In genomic region chr11:120987608-120988007, GRCm38 (mm10) we compare ENCODE assay signal across 14 mouse cellular contexts. TPM values are rescaled to one million over a fixed set of nuclear protein-coding genes. Genes with fewer than 3 reads are reported as not detected.
DNase-seq lines count a peak whose midpoint lies in the region; ATAC-seq and TF ChIP-seq lines count a peak whose summit lies in the region.
"Had no signal": no experiment of that assay in that cellular context is flagged by ENCODE, and none has a peak within 500 bp of the region (broad histone marks: within the 10 kb centered on the region; RNA-seq: fewer than 3 reads in every experiment).

No protein-coding gene starts in this region.

- H3K36me3 ChIP-seq in embryonic facial prominence, embryonic 13.5 days, result peaks cover 50% of the 10 kb centered on the region
- H3K36me3 ChIP-seq in embryonic facial prominence, embryonic 10.5 days (replicated peaks), result peaks cover 63% of the 10 kb centered on the region
- H3K36me3 ChIP-seq in hindbrain, postnatal 0 days (ENCODE audit: insufficient read depth, low read length), result peaks cover 7% of the 10 kb centered on the region; the same call in 1 of the 2 replicates
- H3K36me3 ChIP-seq in hindbrain, embryonic 12.5 days, result peaks cover 26% of the 10 kb centered on the region
- peaks cover 7% of the 10 kb centered on the region for H3K36me3 ChIP-seq in lung, postnatal 0 days (ENCODE audit: insufficient read depth, low read length)

- H3K4me3 ChIP-seq in embryonic facial prominence, embryonic 13.5 days, result 0 out of 2 replicates have a peak overlapping the region, but pooled peaks have one; percentile 96
- H3K4me3 ChIP-seq in embryonic facial prominence, embryonic 10.5 days, result no peak overlapping the region
- no peak overlapping the region for H3K4me3 ChIP-seq in hindbrain, postnatal 0 days (ENCODE audit: low read length)
- H3K4me3 ChIP-seq in hindbrain, embryonic 12.5 days, result no peak overlapping the region
- H3K4me3 ChIP-seq in lung, postnatal 0 days (ENCODE audit: low read depth, low read length), result no peak overlapping the region
- H3K4me3 ChIP-seq: limb, embryonic 15.5 days had no signal

- H3K9ac ChIP-seq in embryonic facial prominence, embryonic 13.5 days, result 0 out of 2 replicates have a peak overlapping the region, but pooled peaks have one; percentile 51
- H3K9ac ChIP-seq in hindbrain, postnatal 0 days (replicated peaks; ENCODE audit: low read length), result no peak overlapping the region
- H3K9ac ChIP-seq in hindbrain, embryonic 12.5 days, result no peak overlapping the region
- no peak overlapping the region for H3K9ac ChIP-seq in lung, postnatal 0 days (replicated peaks; ENCODE audit: low read depth)
- H3K9ac ChIP-seq: limb, embryonic 15.5 days had no signal

- TF ChIP-seq CTCF in hindbrain, postnatal 0 days (IDR thresholded peaks at IDR 0.05; ENCODE audit: low read depth), result peak; percentile 24
- peak; percentile 23 for TF ChIP-seq CTCF in lung, postnatal 0 days (IDR thresholded peaks at IDR 0.05)

- WGBS in embryonic facial prominence, embryonic 13.5 days, result 89% methylated on average over 3 of the region's 3 CpGs
- WGBS in embryonic facial prominence, embryonic 10.5 days, result 88% methylated on average over 3 of the region's 3 CpGs
- 81% methylated on average over 3 of the region's 3 CpGs for WGBS in hindbrain, postnatal 0 days
- 84% methylated on average over 3 of the region's 3 CpGs for whole genome bisulfite sequencing in hindbrain, embryonic 12.5 days
- WGBS in lung, postnatal 0 days, result 68% methylated on average over 3 of the region's 3 CpGs

- H3K27ac ChIP-seq in embryonic facial prominence, embryonic 13.5 days, result no peak overlapping the region
- no peak overlapping the region for H3K27ac ChIP-seq in embryonic facial prominence, embryonic 10.5 days (replicated peaks)
- no peak overlapping the region for H3K27ac ChIP-seq in hindbrain, postnatal 0 days
- H3K27ac ChIP-seq in hindbrain, embryonic 12.5 days, result no peak overlapping the region
- H3K27ac ChIP-seq in lung, postnatal 0 days (ENCODE audit: low read length), result no peak overlapping the region
- H3K27ac ChIP-seq: limb, embryonic 15.5 days had no signal

- peaks cover 40% of the 10 kb centered on the region for H3K4me1 ChIP-seq in embryonic facial prominence, embryonic 13.5 days
- H3K4me1 ChIP-seq in embryonic facial prominence, embryonic 10.5 days, result peaks cover 36% of the 10 kb centered on the region
- H3K4me1 ChIP-seq in hindbrain, postnatal 0 days (ENCODE audit: insufficient read depth, low read length), result peaks cover 20% of the 10 kb centered on the region
- H3K4me1 ChIP-seq in hindbrain, embryonic 12.5 days, result peaks cover 41% of the 10 kb centered on the region
- peaks cover 24% of the 10 kb centered on the region for H3K4me1 ChIP-seq in lung, postnatal 0 days (ENCODE audit: insufficient read depth, low read depth, low read length)

- DNase-seq in embryonic facial prominence, embryonic 10.5 days (ENCODE audit: low spot score), result no peak
- DNase-seq in hindbrain, postnatal 0 days (ENCODE audit: low spot score), result no peak
- no peak for DNase-seq in lung, postnatal 0 days (ENCODE audit: low spot score)
- DNase-seq in lung, postnatal 25 days (ENCODE audit: low spot score), result no peak
- DNase-seq in T-cell, adult 2 months (ENCODE audit: low spot score), result peak; percentile 29
- no peak for DNase-seq in ovary, postnatal 36 days (ENCODE audit: low spot score)
- DNase-seq: cerebellum, adult 11-12 months; gastrocnemius, postnatal 25 days had no signal

- H3K27me3 ChIP-seq in embryonic facial prominence, embryonic 13.5 days, result no peaks in the 10 kb centered on the region
- H3K27me3 ChIP-seq in embryonic facial prominence, embryonic 10.5 days (replicated peaks; ENCODE audit: low read depth, poor library complexity, severe bottlenecking), result no peaks in the 10 kb centered on the region
- H3K27me3 ChIP-seq in hindbrain, postnatal 0 days (ENCODE audit: insufficient read depth, low read length), result no peaks in the 10 kb centered on the region
- H3K27me3 ChIP-seq in hindbrain, embryonic 12.5 days, result no peaks in the 10 kb centered on the region
- no peaks in the 10 kb centered on the region for H3K27me3 ChIP-seq in lung, postnatal 0 days (replicated peaks; ENCODE audit: insufficient read depth, low read length)
- H3K27me3 ChIP-seq: limb, embryonic 15.5 days had no signal

- no peaks in the 10 kb centered on the region for H3K9me3 ChIP-seq in embryonic facial prominence, embryonic 13.5 days
- H3K9me3 ChIP-seq in embryonic facial prominence, embryonic 10.5 days, result no peaks in the 10 kb centered on the region
- H3K9me3 ChIP-seq in hindbrain, postnatal 0 days (ENCODE audit: low read length), result no peaks in the 10 kb centered on the region
- H3K9me3 ChIP-seq in hindbrain, embryonic 12.5 days (replicated peaks), result no peaks in the 10 kb centered on the region
- no peaks in the 10 kb centered on the region for H3K9me3 ChIP-seq in lung, postnatal 0 days (ENCODE audit: low read length)
- H3K9me3 ChIP-seq: limb, embryonic 15.5 days had no signal

- TF ChIP-seq EP300 in lung, postnatal 0 days (IDR thresholded peaks at IDR 0.05), result no peak

- H3K4me2 ChIP-seq in embryonic facial prominence, embryonic 13.5 days, result no peak overlapping the region
- no peak overlapping the region for H3K4me2 ChIP-seq in hindbrain, postnatal 0 days (ENCODE audit: low read depth, low read length)
- H3K4me2 ChIP-seq in hindbrain, embryonic 12.5 days (replicated peaks), result no peak overlapping the region
- no peak overlapping the region for H3K4me2 ChIP-seq in lung, postnatal 0 days (replicated peaks; ENCODE audit: low read depth, low read length)
- H3K4me2 ChIP-seq: limb, embryonic 15.5 days had no signal

- ATAC-seq in embryonic facial prominence, embryonic 13.5 days (ENCODE audit: insufficient number of reproducible peaks, insufficient read depth, low FRiP score, low TSS enrichment, low read depth), result no peak
- ATAC-seq in hindbrain, postnatal 0 days, result no peak
- no peak for ATAC-seq in hindbrain, embryonic 12.5 days (ENCODE audit: low FRiP score)
- ATAC-seq in lung, postnatal 0 days, result no peak
- ATAC-seq: forebrain, embryonic 16.5 days; hindbrain, embryonic 16.5 days had no signal

RNA-seq across cellular contexts. Expression of gene Csnk1d, which starts 3.5 kb away (rescaled TPM):
- polyA plus RNA-seq in embryonic facial prominence, embryonic 13.5 days (2015; fragmentation: Nextera tagmentation; extraction: Ambion mirVana), result 132 and 134 TPM in 2 replicates
- polyA plus RNA-seq in embryonic facial prominence, embryonic 10.5 days (2016; fragmentation: Nextera tagmentation; extraction: Ambion mirVana), result 129 and 133 TPM in 2 replicates
- total RNA-seq in hindbrain, postnatal 0 days (2014; rRNA removed), result 95.2 and 100 TPM in 2 replicates
- 97.7 and 102 TPM in 2 replicates for polyA plus RNA-seq in hindbrain, postnatal 0 days (2015; fragmentation: Nextera tagmentation; extraction: Ambion mirVana)
- 171 TPM in 2 replicates for polyA plus RNA-seq in hindbrain, embryonic 12.5 days (2016; fragmentation: Nextera tagmentation; extraction: Ambion mirVana)
- polyA plus RNA-seq in lung, postnatal 0 days (2015; fragmentation: Nextera tagmentation; extraction: Ambion mirVana), result 83.7 and 84.4 TPM in 2 replicates

RNA-seq across cellular contexts. Expression of gene Slc16a3, which starts 39.3 kb away (rescaled TPM):
- 56.4 and 63.4 TPM in 2 replicates for polyA plus RNA-seq in embryonic facial prominence, embryonic 13.5 days (2015; fragmentation: Nextera tagmentation; extraction: Ambion mirVana)
- 131 and 182 TPM in 2 replicates for polyA plus RNA-seq in embryonic facial prominence, embryonic 10.5 days (2016; fragmentation: Nextera tagmentation; extraction: Ambion mirVana)
- total RNA-seq in hindbrain, postnatal 0 days (2014; rRNA removed), result 22.9 and 24.9 TPM in 2 replicates
- 6.4 and 7.8 TPM in 2 replicates for polyA plus RNA-seq in hindbrain, postnatal 0 days (2015; fragmentation: Nextera tagmentation; extraction: Ambion mirVana)
- 43.9 and 45.9 TPM in 2 replicates for polyA plus RNA-seq in hindbrain, embryonic 12.5 days (2016; fragmentation: Nextera tagmentation; extraction: Ambion mirVana)
- 10.0 and 10.4 TPM in 2 replicates for polyA plus RNA-seq in lung, postnatal 0 days (2015; fragmentation: Nextera tagmentation; extraction: Ambion mirVana)

RNA-seq across cellular contexts. Expression of gene Cd7, which starts 51.6 kb away (rescaled TPM):
- polyA plus RNA-seq in embryonic facial prominence, embryonic 13.5 days (2015; fragmentation: Nextera tagmentation; extraction: Ambion mirVana), result 0.28 and 0.49 TPM in 2 replicates
- not detected in 2 replicates for polyA plus RNA-seq in embryonic facial prominence, embryonic 10.5 days (2016; fragmentation: Nextera tagmentation; extraction: Ambion mirVana)
- not detected in 2 replicates for total RNA-seq in hindbrain, postnatal 0 days (2014; rRNA removed)
- polyA plus RNA-seq in hindbrain, postnatal 0 days (2015; fragmentation: Nextera tagmentation; extraction: Ambion mirVana), result 0.24 TPM in 1 of 2 replicates, not detected in the other
- not detected in 2 replicates for polyA plus RNA-seq in hindbrain, embryonic 12.5 days (2016; fragmentation: Nextera tagmentation; extraction: Ambion mirVana)
- polyA plus RNA-seq in lung, postnatal 0 days (2015; fragmentation: Nextera tagmentation; extraction: Ambion mirVana), result 2.4 TPM in 2 replicates
- total RNA-seq: gastrocnemius, postnatal 25 days had no signal
- polyA plus RNA-seq: forebrain, embryonic 16.5 days; hindbrain, embryonic 16.5 days; neural tube, embryonic 11.5 days had no signal

RNA-seq across cellular contexts. Expression of gene Ccdc57, which starts 54.9 kb away (rescaled TPM):
- 6.1 and 6.8 TPM in 2 replicates for polyA plus RNA-seq in embryonic facial prominence, embryonic 13.5 days (2015; fragmentation: Nextera tagmentation; extraction: Ambion mirVana)
- polyA plus RNA-seq in embryonic facial prominence, embryonic 10.5 days (2016; fragmentation: Nextera tagmentation; extraction: Ambion mirVana), result 6.5 and 6.8 TPM in 2 replicates
- total RNA-seq in hindbrain, postnatal 0 days (2014; rRNA removed), result 4.2 and 7.1 TPM in 2 replicates
- 4.8 and 5.6 TPM in 2 replicates for polyA plus RNA-seq in hindbrain, postnatal 0 days (2015; fragmentation: Nextera tagmentation; extraction: Ambion mirVana)
- 6.0 TPM in 2 replicates for polyA plus RNA-seq in hindbrain, embryonic 12.5 days (2016; fragmentation: Nextera tagmentation; extraction: Ambion mirVana)
- 3.4 and 3.7 TPM in 2 replicates for polyA plus RNA-seq in lung, postnatal 0 days (2015; fragmentation: Nextera tagmentation; extraction: Ambion mirVana)
